Mouse (Mus musculus): ENCODE data around the gene Ncoa5.

Ncoa5 gene

GRCm38 (mm10) chr2:164953224-164953623, 81.4 kb downstream of the Ncoa5 start:
- peak; percentile 80 for DNase-seq

GRCm38 (mm10) chr2:164952448-164952847, 82.2 kb downstream of the Ncoa5 start:
- no peak for DNase-seq

GRCm38 (mm10) chr2:164951745-164952144, 82.9 kb downstream of the Ncoa5 start:
- peak in 1 of 2 experiments; percentile 10 for DNase-seq

GRCm38 (mm10) chr2:164950501-164950900, 84.2 kb downstream of the Ncoa5 start:
- peak in 1 of 2 experiments; percentile 29 for DNase-seq

Data from kidney, postnatal 25 days (tissue).